Mouse (Mus musculus) hindbrain, embryonic 11.5 days (tissue): Measurements from ENCODE around the gene Gm20388. TPM values are rescaled to one million over a fixed set of nuclear protein-coding genes. Genes with fewer than 3 reads are reported as not detected.

Experiments
- ATAC-seq: fragments of 200-750 bp; cut with Nextera tagmentation; 2 replicates; pipeline ENCODE4 v1.8.0; 2017; ENCODE audit warnings: mild to moderate bottlenecking, moderate TSS enrichment, moderate library complexity; ENCODE audit not compliant: low FRiP score
- DNase-seq: peaks from one replicate; pipeline ENCODE4 v3.0.0-alpha.2; 2015; ENCODE audit warnings: low spot score
- H3K27ac ChIP-seq: fragments of 300-500 bp; sonication (generic); 2 replicates; pipeline ENCODE4 v1.5.1; 2014; ENCODE audit warnings: mild to moderate bottlenecking, low read depth, low read length
- H3K27me3 ChIP-seq: fragments of 300-500 bp; sonication (generic); 2 replicates; pipeline ENCODE4 v1.6.1; 2014; ENCODE audit warnings: mild to moderate bottlenecking, low read length, moderate library complexity, mixed read lengths; ENCODE audit not compliant: control insufficient read depth, insufficient read depth
- H3K36me3 ChIP-seq: fragments of 300-500 bp; sonication (generic); 2 replicates; pipeline ENCODE4 v1.6.1; 2014; ENCODE audit warnings: mild to moderate bottlenecking, low read length, moderate library complexity, mixed read lengths; ENCODE audit not compliant: control insufficient read depth, insufficient read depth
- H3K4me1 ChIP-seq: fragments of 300-500 bp; sonication (generic); replicated peaks from 2 replicates; pipeline ENCODE4 v1.6.1; 2014; ENCODE audit warnings: low read length, mixed read lengths; ENCODE audit not compliant: control insufficient read depth, insufficient read depth
- H3K4me2 ChIP-seq: fragments of 300-500 bp; sonication (generic); replicated peaks from 2 replicates; pipeline ENCODE4 v1.6.1; 2014; ENCODE audit warnings: mild to moderate bottlenecking, low read depth, low read length
- H3K4me3 ChIP-seq: fragments of 300-500 bp; sonication (generic); 2 replicates; pipeline ENCODE4 v1.5.1; 2014; ENCODE audit warnings: low read depth, low read length
- H3K9ac ChIP-seq: fragments of 300-500 bp; sonication (generic); 2 replicates; pipeline ENCODE4 v1.6.1; 2014; ENCODE audit warnings: low read depth, low read length
- H3K9me3 ChIP-seq: fragments of 300-500 bp; sonication (generic); 2 replicates; pipeline ENCODE4 v1.6.1; 2016; ENCODE audit warnings: low read length; ENCODE audit not compliant: control insufficient read depth
- WGBS: fragments of 180-500 bp; shearing (Covaris S2); extraction: QIAGEN DNeasy Blood & Tissue Kit; methylation state at CpG from one replicate; pipeline ENCODE4 v1.1.7; 2014; 5-methylcytosine and 5-hydroxymethylcytosine counted together
- polyA plus RNA-seq: library from polyadenylated mRNA; unstranded; fragments of >200 nt; fragmentation: Nextera tagmentation; extraction: Ambion mirVana; gene quantifications from 2 replicates; pipeline ENCODE4 v1.2.1, GENCODE M21; 2014

The Gm20388 gene
- polyA plus RNA-seq, 1 experiment from 2014 or later, result 11.8 TPM

GRCm38 (mm10) chr8:124282878-124283630, 4372.4 kb downstream of the Gm20388 start:
- Histone ChIP-seq H3K9ac (peak overlapping the region; percentile 24; the same call in 1 of the 2 replicates), H3K4me3 (no peak overlapping the region), H3K9me3 (no peaks in the 10 kb centered on the region), H3K27me3 (no peaks in the 10 kb centered on the region), H3K36me3 (no peaks in the 10 kb centered on the region), H3K4me1 (peaks cover 46% of the 10 kb centered on the region), H3K27ac (peak overlapping the region; percentile 97), H3K4me2 (no peak overlapping the region)
- DNase-seq (peak; percentile 35), ATAC-seq (no peak)
- WGBS, result 70% methylated on average over 12 of the region's 12 CpGs

GRCm38 (mm10) chr8:124283644-124284332, 4373.1 kb downstream of the Gm20388 start:
- Histone ChIP-seq H3K9me3 (no peaks in the 10 kb centered on the region), H3K4me3 (no peak overlapping the region), H3K4me1 (peaks cover 46% of the 10 kb centered on the region), H3K27ac (peak overlapping the region; percentile 97), H3K9ac (peak overlapping the region; percentile 24; the same call in 1 of the 2 replicates), H3K4me2 (no peak overlapping the region), H3K36me3 (no peaks in the 10 kb centered on the region), H3K27me3 (no peaks in the 10 kb centered on the region)
- ATAC-seq (peak; percentile 25), DNase-seq (no peak)
- 30% methylated on average over 11 of the region's 11 CpGs for WGBS

- Histone ChIP-seq H3K4me3 (no peak overlapping the region), H3K9me3 (no peaks in the 10 kb centered on the region), H3K9ac (peak overlapping the region; percentile 24; the same call in 1 of the 2 replicates), H3K36me3 (no peaks in the 10 kb centered on the region), H3K27me3 (no peaks in the 10 kb centered on the region), H3K27ac (peak overlapping the region; percentile 97), H3K4me2 (no peak overlapping the region), H3K4me1 (peaks cover 46% of the 10 kb centered on the region)
- ATAC-seq, result peak; percentile 92
- 14% methylated on average over 6 of the region's 6 CpGs for WGBS
- peak; percentile 84 for DNase-seq
These were observed 4373.7 kb downstream of the Gm20388 start for GRCm38 (mm10) chr8:124284333-124284711.

GRCm38 (mm10) chr8:124284984-124285576, 4374.4 kb downstream of the Gm20388 start:
- DNase-seq, result peak; percentile 51

GRCm38 (mm10) chr8:124286461-124287124, 4376.0 kb downstream of the Gm20388 start:
- peak overlapping the region; percentile 40; the same call in 1 of the 2 replicates for H3K9ac ChIP-seq
- H3K36me3 ChIP-seq, result no peaks in the 10 kb centered on the region
- DNase-seq (peak; percentile 70), ATAC-seq (peak; percentile 18; the same call in 1 of the 2 replicates)
- no peaks in the 10 kb centered on the region for H3K27me3 ChIP-seq
- H3K9me3 ChIP-seq, result no peaks in the 10 kb centered on the region
- H3K27ac ChIP-seq, result peak overlapping the region; percentile 97
- H3K4me1 ChIP-seq, result peaks cover 42% of the 10 kb centered on the region
- H3K4me2 ChIP-seq, result no peak overlapping the region
- 56% methylated on average over 4 of the region's 4 CpGs for WGBS
- no peak overlapping the region for H3K4me3 ChIP-seq

More at GRCm38 (mm10) chr8:124284984-124285576, 4374.4 kb downstream of the Gm20388 start:
- Histone ChIP-seq H3K4me3 (no peak overlapping the region), H3K27me3 (no peaks in the 10 kb centered on the region), H3K9me3 (no peaks in the 10 kb centered on the region), H3K4me2 (no peak overlapping the region), H3K9ac (0 out of 2 replicates have a peak overlapping the region, but pooled peaks have one; percentile 28), H3K27ac (peak overlapping the region; percentile 97), H3K4me1 (peaks cover 46% of the 10 kb centered on the region), H3K36me3 (no peaks in the 10 kb centered on the region)
- 25% methylated on average over 9 of the region's 9 CpGs for WGBS
- peak; percentile 38; the same call in 1 of the 2 replicates for ATAC-seq

GRCm38 (mm10) chr8:124288215-124288864, 4377.7 kb downstream of the Gm20388 start:
- Histone ChIP-seq H3K4me1 (peaks cover 32% of the 10 kb centered on the region), H3K9ac (no peak overlapping the region), H3K36me3 (no peaks in the 10 kb centered on the region), H3K4me2 (no peak overlapping the region), H3K27me3 (no peaks in the 10 kb centered on the region), H3K27ac (no peak overlapping the region), H3K4me3 (no peak overlapping the region), H3K9me3 (no peaks in the 10 kb centered on the region)
- WGBS, result 85% methylated on average over 4 of the region's 4 CpGs
- no peak for DNase-seq
- no peak for ATAC-seq

- no peak overlapping the region for H3K27ac ChIP-seq
- H3K36me3 ChIP-seq, result no peaks in the 10 kb centered on the region
- H3K9me3 ChIP-seq, result no peaks in the 10 kb centered on the region
- DNase-seq, result no peak
- H3K4me1 ChIP-seq, result peaks cover 23% of the 10 kb centered on the region
- no peaks in the 10 kb centered on the region for H3K27me3 ChIP-seq
- 95% methylated on average over 5 of the region's 5 CpGs for WGBS
- no peak overlapping the region for H3K9ac ChIP-seq
- H3K4me3 ChIP-seq, result no peak overlapping the region
- H3K4me2 ChIP-seq, result no peak overlapping the region
- no peak for ATAC-seq
These were observed 4378.9 kb downstream of the Gm20388 start for GRCm38 (mm10) chr8:124289481-124290050.
